Mouse (Mus musculus): ENCODE measurements around the gene Thsd1.
"Not testable (repeated sequence)": the region's sequence is repeated elsewhere in the genome, so short reads cannot be mapped to it uniquely, and the experiment has no call there.

Gene Thsd1

DNA sequence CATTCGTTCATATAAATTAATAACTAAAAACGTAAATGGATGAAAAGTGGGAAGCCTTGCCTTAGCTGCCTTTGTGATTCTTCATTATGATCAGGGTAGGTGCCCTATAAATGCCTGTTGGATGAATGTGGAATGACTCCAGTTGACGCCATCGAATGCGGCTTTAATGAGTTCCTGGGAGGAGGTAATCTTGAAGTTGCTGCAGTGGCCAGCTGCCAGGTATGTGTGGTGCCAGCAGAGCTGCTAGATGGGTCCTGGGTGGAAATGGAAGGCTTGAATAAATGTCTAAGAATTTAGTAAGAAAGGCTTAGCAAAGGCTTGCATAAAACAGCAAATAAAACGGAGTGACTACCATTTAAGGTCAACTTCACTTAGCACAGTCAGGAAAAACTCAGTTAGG, 37.7 kb downstream of the Thsd1 start:
- no peak for DNase-seq (ENCODE audit: low spot score)

GRCm38 (mm10) chr8:22265194-22265593, 38.1 kb downstream of the Thsd1 start:
- no peak for DNase-seq (ENCODE audit: low spot score)

GRCm38 (mm10) chr8:22266809-22267208, 39.7 kb downstream of the Thsd1 start:
- DNase-seq (ENCODE audit: low spot score): no peak

DNA sequence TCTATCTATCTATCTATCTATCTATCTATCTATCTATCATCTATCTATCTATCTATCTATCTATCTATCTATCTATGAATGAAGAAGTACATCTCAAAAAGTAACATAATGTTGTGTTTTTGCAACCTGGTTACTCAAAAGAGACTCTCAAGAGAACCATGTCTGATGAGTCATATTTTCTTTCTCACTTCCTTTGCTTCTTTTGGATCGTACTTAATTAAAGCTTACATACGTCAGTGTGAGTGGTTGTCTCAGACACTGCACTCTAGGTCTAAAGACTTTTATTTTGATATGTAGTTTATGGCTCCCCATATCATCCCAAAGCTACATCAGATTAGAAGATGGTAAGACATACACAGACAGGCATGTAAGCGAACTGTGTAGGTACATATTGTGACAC, 46.0 kb downstream of the Thsd1 start:
- no peak for DNase-seq (ENCODE audit: low spot score)

GRCm38 (mm10) chr8:22274641-22275040, 47.5 kb downstream of the Thsd1 start:
- DNase-seq (ENCODE audit: low spot score): no peak

- DNase-seq (ENCODE audit: low spot score): no peak
Measured at GRCm38 (mm10) chr8:22282999-22283491, 55.9 kb downstream of the Thsd1 start, which contains the start of gene Tpte. Gene Tpte, plus strand, starts transcription at chr8:22283441.

- no peak for DNase-seq (ENCODE audit: low spot score)
Measured at GRCm38 (mm10) chr8:22302326-22302725, 75.2 kb downstream of the Thsd1 start.

DNA sequence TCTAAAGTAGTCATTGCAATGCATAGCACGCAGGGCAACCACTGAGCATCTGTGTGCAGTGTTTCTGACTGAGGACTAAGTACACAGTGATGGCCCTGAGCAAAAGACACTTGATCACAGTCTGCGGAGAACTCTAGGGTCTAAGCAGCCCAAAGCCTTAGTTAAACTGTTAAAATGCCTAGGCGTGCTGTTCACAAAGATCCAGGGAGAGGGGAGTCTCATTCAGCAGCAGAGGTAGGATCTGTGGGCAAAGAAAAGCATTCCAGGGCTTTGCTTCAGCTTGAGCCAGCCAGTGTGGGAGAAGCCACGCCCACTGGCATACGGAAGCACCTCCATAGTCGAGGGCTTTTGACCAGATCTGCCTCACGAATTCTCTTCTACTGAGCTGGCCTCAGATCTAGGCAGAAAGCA, 75.8 kb downstream of the Thsd1 start:
- DNase-seq (ENCODE audit: low spot score): no peak

GRCm38 (mm10) chr8:22304045-22304444, 76.9 kb downstream of the Thsd1 start:
- DNase-seq (ENCODE audit: low spot score): not testable (repeated sequence)

GRCm38 (mm10) chr8:22306999-22307398, 79.9 kb downstream of the Thsd1 start:
- DNase-seq (ENCODE audit: low spot score): no peak

Measured in ovary, postnatal 10 days (tissue).